Mouse (Mus musculus) CH12.LX (cell line): ENCODE results near the gene Crtc3. TPM values are rescaled to one million over a fixed set of nuclear protein-coding genes. Genes with fewer than 3 reads are reported as not detected.

ENCODE experiments used
- DNase-seq: peaks from one replicate; pipeline ENCODE4 v3.0.0-alpha.2; 2013; ENCODE audit errors: extremely low read depth
- H3K27ac ChIP-seq: 2 replicates; pipeline ENCODE4 v1.5.1; 2012; ENCODE audit warnings: low read depth, mild to moderate bottlenecking, control low read depth, moderate library complexity; ENCODE audit not compliant: insufficient read depth
- H3K27me3 ChIP-seq: replicated peaks from 2 replicates; pipeline ENCODE3; 2012; ENCODE audit warnings: inconsistent platforms
- H3K36me3 ChIP-seq, 2 experiments: replicated peaks in 1 of 2; 2 replicates each; pipeline versions ENCODE3 to v1.6.1; 2012; ENCODE audit warnings: inconsistent platforms in 1 of 2, low read length in 1 of 2, mild to moderate bottlenecking in 1 of 2, mixed read lengths in 1 of 2, moderate library complexity in 1 of 2; ENCODE audit not compliant: control insufficient read depth in 1 of 2, insufficient read depth in 1 of 2
- H3K4me1 ChIP-seq, 2 experiments: 2 replicates each; pipeline ENCODE4 v1.6.1; 2012; ENCODE audit warnings: inconsistent platforms in 1 of 2, moderate library complexity in 1 of 2; ENCODE audit not compliant: insufficient read depth in 2 of 2, control insufficient read depth in 1 of 2
- H3K4me2 ChIP-seq: 2 replicates; pipeline ENCODE4 v1.6.1; 2012; ENCODE audit warnings: low read depth, mild to moderate bottlenecking, control low read depth; ENCODE audit not compliant: poor library complexity, insufficient read depth, severe bottlenecking
- H3K4me3 ChIP-seq, 3 experiments: fragments of 150-350 bp in 1 of 3; sonication (generic) in 1 of 3; replicated peaks in 1 of 3; 2 replicates each; pipeline versions ENCODE3 to v1.5.1; 2011 to 2012; ENCODE audit warnings: low read depth in 2 of 3, low read length in 2 of 3, mild to moderate bottlenecking in 2 of 3, moderate library complexity in 2 of 3, control low read depth in 1 of 3, improper control_type of control experiment in 1 of 3, inconsistent platforms in 1 of 3, mixed read lengths in 1 of 3; ENCODE audit not compliant: poor library complexity in 1 of 3
- H3K79me2 ChIP-seq: replicated peaks from 2 replicates; pipeline ENCODE4 v1.6.1; 2012; ENCODE audit warnings: mild to moderate bottlenecking, moderate library complexity; ENCODE audit not compliant: control insufficient read depth, poor library complexity, insufficient read depth, severe bottlenecking; ENCODE audit errors: extremely low read depth
- H3K9ac ChIP-seq: 2 replicates; pipeline ENCODE4 v1.6.1; 2012; ENCODE audit warnings: low read depth, mild to moderate bottlenecking, control low read depth, moderate library complexity; ENCODE audit not compliant: insufficient read depth
- H3K9me3 ChIP-seq: replicated peaks from 2 replicates; pipeline ENCODE3; 2012; ENCODE audit warnings: low read length, inconsistent platforms, mixed read lengths
- BHLHE40 ChIP-seq: IDR thresholded peaks from 2 replicates; pipeline ENCODE4 v1.6.1; 2011; ENCODE audit warnings: mild to moderate bottlenecking, low read depth, low read length, improper control_type of control experiment
- CTCF ChIP-seq, 2 experiments: IDR thresholded peaks in 1 of 2; conservative IDR thresholded peaks in 1 of 2; 2 replicates each; pipeline ENCODE4 v1.5.1; 2011 to 2012; ENCODE audit warnings: low read depth in 2 of 2, low read length in 2 of 2, improper control_type of control experiment in 1 of 2, inconsistent platforms in 1 of 2, mild to moderate bottlenecking in 1 of 2, moderate library complexity in 1 of 2
- E2F4 ChIP-seq: IDR thresholded peaks from 2 replicates; pipeline ENCODE4 v1.6.1; 2011; ENCODE audit warnings: low read depth, low read length, improper control_type of control experiment; ENCODE audit not compliant: insufficient replicate concordance
- EP300 ChIP-seq: IDR thresholded peaks from 2 replicates; pipeline ENCODE4 v1.6.1; 2011; ENCODE audit warnings: low read length, improper control_type of control experiment
- ETS1 ChIP-seq: conservative IDR thresholded peaks from 2 replicates; pipeline ENCODE4 v1.6.1; 2012; ENCODE audit warnings: low read depth, mild to moderate bottlenecking, inconsistent platforms, low read length, improper control_type of control experiment, moderate library complexity
- IRF4 ChIP-seq: IDR thresholded peaks from 2 replicates; pipeline ENCODE4 v1.6.1; 2014; ENCODE audit warnings: low read depth, mild to moderate bottlenecking, inconsistent platforms, low read length, improper control_type of control experiment
- JUND ChIP-seq: conservative IDR thresholded peaks from 2 replicates; pipeline ENCODE4 v1.6.1; 2011; ENCODE audit warnings: low read depth, low read length, improper control_type of control experiment
- MAFK ChIP-seq: IDR thresholded peaks from 2 replicates; pipeline ENCODE4 v1.6.1; 2011; ENCODE audit warnings: low read length, improper control_type of control experiment; ENCODE audit not compliant: insufficient replicate concordance
- MAZ ChIP-seq: IDR thresholded peaks from 2 replicates; pipeline ENCODE4 v1.6.1; 2012; ENCODE audit warnings: low read depth, mild to moderate bottlenecking, inconsistent platforms, low read length, improper control_type of control experiment, moderate library complexity
- MEF2A ChIP-seq: IDR thresholded peaks from 2 replicates; pipeline ENCODE4 v1.6.1; 2014; ENCODE audit warnings: low read depth, mild to moderate bottlenecking, inconsistent platforms, low read length, improper control_type of control experiment, borderline replicate concordance
- MXI1 ChIP-seq: IDR thresholded peaks from 2 replicates; pipeline ENCODE4 v1.6.1; 2011; ENCODE audit warnings: mild to moderate bottlenecking, low read depth, low read length, improper control_type of control experiment
- MYC ChIP-seq: IDR thresholded peaks from 2 replicates; pipeline ENCODE4 v1.6.1; 2011; ENCODE audit warnings: low read depth, mild to moderate bottlenecking, improper control_type of control experiment, low read length
- POLR2A ChIP-seq: IDR thresholded peaks from 2 replicates; pipeline ENCODE4 v1.6.1; 2011; ENCODE audit warnings: low read depth, mild to moderate bottlenecking, improper control_type of control experiment, low read length
- RAD21 ChIP-seq: IDR thresholded peaks from 2 replicates; pipeline ENCODE4 v1.6.1; 2011; ENCODE audit warnings: low read depth, mild to moderate bottlenecking, low read length, improper control_type of control experiment, moderate library complexity
- RCOR1 ChIP-seq: conservative IDR thresholded peaks from 2 replicates; pipeline ENCODE4 v1.6.1; 2012; ENCODE audit warnings: low read depth, mild to moderate bottlenecking, inconsistent platforms, low read length, improper control_type of control experiment
- SIN3A ChIP-seq: IDR thresholded peaks from 2 replicates; pipeline ENCODE4 v1.6.1; 2012; ENCODE audit warnings: low read length, improper control_type of control experiment, inconsistent platforms
- USF2 ChIP-seq: conservative IDR thresholded peaks from 2 replicates; pipeline ENCODE4 v1.6.1; 2011; ENCODE audit warnings: low read depth, low read length, improper control_type of control experiment
- ZC3H11A ChIP-seq: IDR thresholded peaks from 2 replicates; pipeline ENCODE4 v1.6.1; 2012; ENCODE audit warnings: low read depth, mild to moderate bottlenecking, inconsistent platforms, low read length, improper control_type of control experiment
- ZMIZ1 ChIP-seq: IDR thresholded peaks from 2 replicates; pipeline ENCODE4 v1.6.1; 2012; ENCODE audit warnings: low read depth, mild to moderate bottlenecking, inconsistent platforms, low read length, improper control_type of control experiment
- dilution Hi-C: fragments of 300-500 bp; cut with MboI; formaldehyde crosslinking; loops from 2 replicates; pipeline ENCODE4 v1.14.3; 2020; ENCODE audit warnings: low sequenced_read_pairs; ENCODE audit not compliant: extremely low pct_unique_long_range_greater_than_20kb, extremely low pct_ligation_motif_present
- in situ Hi-C: fragments of 300-500 bp; cut with MboI; formaldehyde crosslinking; loops from 3 replicates; pipeline ENCODE4 v1.14.3; 2019; ENCODE audit warnings: low sequenced_read_pairs, low pct_ligation_motif_present, low pct_unique_long_range_greater_than_20kb, mixed read lengths
- polyA plus RNA-seq: library from polyadenylated mRNA; unstranded; fragments of >175 nt; gene quantifications from 2 replicates; pipeline ENCODE4 v1.2.1, GENCODE M21; 2012; ENCODE audit warnings: low read depth; ENCODE audit not compliant: insufficient read length
- total RNA-seq, 2 experiments: library from RNA; depleted of rRNA; stranded (reverse); fragments of 300-350 nt in 1 of 2; fragments of >200 nt in 1 of 2; gene quantifications; 2 replicates each; pipeline ENCODE4 v1.2.3; 2012 to 2014

Crtc3 gene
- total and polyA plus RNA-seq, 3 experiments: 1.2 to 9.1 (median 4.4) TPM

GRCm38 (mm10) chr7:80710333-80710732 is 21.7 kb upstream of the Crtc3 start:
- no peak overlapping the region for H3K9ac ChIP-seq
- no peak overlapping the region for H3K27ac ChIP-seq
- H3K79me2 ChIP-seq: no peaks in the 10 kb centered on the region
- in situ Hi-C loops: no loop called here
- dilution Hi-C loops: no loop called here
- DNase-seq: no peak
- peaks cover 0 to under 1% of the 10 kb centered on the region in 2 experiments; a peak in 1 of 4 replicates for H3K4me1 ChIP-seq
- H3K27me3 ChIP-seq: no peaks in the 10 kb centered on the region
- H3K36me3 ChIP-seq: peaks cover 20 to 50% of the 10 kb centered on the region in 2 experiments
- 0 out of 2 replicates have a peak, but pooled peaks have one; percentile 23 for TF ChIP-seq POLR2A
- TF ChIP-seq MAFK: no peak
- TF ChIP-seq EP300: no peak
- no peak for TF ChIP-seq ZC3H11A
- no peaks in the 10 kb centered on the region for H3K9me3 ChIP-seq
- H3K4me2 ChIP-seq: no peak overlapping the region
- H3K4me3 ChIP-seq: no peak overlapping the region

- no peak for TF ChIP-seq MXI1
- no peak for TF ChIP-seq RAD21
- Histone ChIP-seq H3K9ac (no peak overlapping the region), H3K36me3 (peaks cover 0 to 2% of the 10 kb centered on the region in 2 experiments), H3K9me3 (no peaks in the 10 kb centered on the region), H3K4me1 (peaks cover 3 to 6% of the 10 kb centered on the region in 2 experiments; a peak in 2 of 4 replicates), H3K79me2 (no peaks in the 10 kb centered on the region), H3K4me2 (no peak overlapping the region), H3K27ac (no peak overlapping the region), H3K4me3 (no peak overlapping the region), H3K27me3 (no peaks in the 10 kb centered on the region)
- DNase-seq: no peak
- dilution Hi-C loops (no loop called here), in situ Hi-C loops (no loop called here)
Observed at GRCm38 (mm10) chr7:80704066-80704465, 15.4 kb upstream of the Crtc3 start.

DNA sequence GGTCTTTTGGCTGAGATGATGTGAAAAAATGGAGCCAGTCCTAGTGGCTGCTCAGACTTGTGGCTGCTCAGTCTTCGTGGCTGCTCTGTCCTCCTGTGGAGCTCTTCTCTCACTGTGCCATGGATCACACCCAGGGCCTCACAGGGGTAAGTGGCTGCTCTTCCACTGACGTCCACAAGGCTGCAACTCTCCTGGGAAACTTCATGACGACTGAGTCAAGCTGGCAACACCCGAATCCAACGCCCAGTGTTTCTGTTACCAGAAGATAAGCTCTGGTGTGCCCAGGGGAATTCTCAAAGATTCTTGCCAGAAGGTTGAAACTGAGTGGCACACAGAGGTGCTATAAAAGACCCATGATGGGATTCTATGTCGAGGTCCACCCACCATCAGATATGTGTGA is 13.8 kb upstream of the Crtc3 start:
- dilution Hi-C loops (no loop called here), in situ Hi-C loops (no loop called here)
- H3K9me3 ChIP-seq: no peaks in the 10 kb centered on the region
- H3K36me3 ChIP-seq: no peaks in the 10 kb centered on the region
- H3K9ac ChIP-seq: no peak overlapping the region
- peaks cover 3 to 6% of the 10 kb centered on the region in 2 experiments; a peak in 2 of 4 replicates for H3K4me1 ChIP-seq
- no peak overlapping the region for H3K27ac ChIP-seq
- H3K27me3 ChIP-seq: no peaks in the 10 kb centered on the region
- DNase-seq: peak; percentile 7
- no peak overlapping the region for H3K4me2 ChIP-seq
- H3K79me2 ChIP-seq: no peaks in the 10 kb centered on the region
- TF ChIP-seq RAD21: no peak
- H3K4me3 ChIP-seq: no peak overlapping the region

DNA sequence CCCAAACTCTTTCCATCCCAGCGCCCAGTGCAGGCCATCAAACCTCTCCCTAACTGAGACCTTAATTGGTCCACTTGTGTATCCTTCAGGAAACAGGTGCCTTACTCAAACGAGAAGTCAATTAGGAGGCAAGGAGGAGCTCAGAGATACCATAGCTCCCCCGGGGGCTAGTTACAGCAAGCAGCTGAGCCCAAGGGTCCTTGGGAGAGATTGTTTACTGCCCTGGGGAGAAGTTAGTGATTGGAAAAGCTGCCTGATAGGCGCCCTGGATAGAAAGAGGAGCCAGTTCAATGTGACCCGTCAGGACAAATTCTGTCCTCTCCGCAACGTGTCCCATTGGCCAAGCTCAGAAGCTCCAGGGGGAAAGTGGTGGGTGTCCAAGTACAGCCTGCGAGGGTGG is 11.0 kb upstream of the Crtc3 start:
- Histone ChIP-seq H3K4me1 (peaks cover 3 to 13% of the 10 kb centered on the region in 2 experiments; a peak in 3 of 4 replicates), H3K4me2 (no peak overlapping the region), H3K4me3 (no peak overlapping the region), H3K27me3 (no peaks in the 10 kb centered on the region), H3K9ac (no peak overlapping the region), H3K27ac (no peak overlapping the region), H3K9me3 (no peaks in the 10 kb centered on the region), H3K36me3 (no peaks in the 10 kb centered on the region), H3K79me2 (no peaks in the 10 kb centered on the region)
- in situ Hi-C loops: no loop called here
- no peak for DNase-seq
- dilution Hi-C loops: no loop called here
- TF ChIP-seq CTCF (conservative IDR thresholded peaks at IDR 0.05 in 1 of 2, IDR thresholded peaks at IDR 0.05 in 1 of 2; ENCODE audit: low read depth in 2 of 2, low read length in 2 of 2) (no peak), E2F4 (no peak), BHLHE40 (no peak), USF2 (no peak), ETS1 (no peak), MEF2A (no peak), MAZ (no peak), POLR2A (no peak), ZC3H11A (no peak), RCOR1 (no peak), JUND (no peak), ZMIZ1 (no peak), SIN3A (no peak), IRF4 (no peak), MYC (no peak), RAD21 (no peak)
